Mouse (Mus musculus) T-helper 2 cell (primary cell): ENCODE measurements around the gene Gm36176.
"Not testable (repeated sequence)": the region's sequence is repeated elsewhere in the genome, so short reads cannot be mapped to it uniquely, and the experiment has no call there.

Experiments
- in situ Hi-C: fragments of 300-600 bp; cut with MboI, MseI; formaldehyde crosslinking; loops from one replicate; pipeline ENCODE4 v1.15.1; 2025; ENCODE audit warnings: high pct_unique_total_duplicates

Gm36176 gene

DNA sequence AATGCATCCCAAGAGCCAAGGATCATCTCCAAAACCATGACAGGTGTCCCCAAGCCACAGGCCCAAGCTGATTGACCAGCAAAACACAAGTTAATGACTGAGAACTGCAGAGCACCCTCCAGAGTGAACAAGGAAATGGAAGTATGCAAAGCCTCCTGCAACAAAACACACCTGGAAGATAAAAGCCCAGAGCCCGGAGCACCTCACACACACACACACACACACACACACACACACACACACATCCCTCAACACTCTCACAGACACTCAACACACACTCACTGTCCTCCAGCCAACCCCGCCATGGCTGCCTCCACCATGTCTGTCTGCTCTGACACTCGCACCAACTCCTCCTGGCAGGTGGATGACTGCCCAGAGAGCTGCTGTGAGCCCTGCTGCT, at the start of gene Gm36176:
Gm36176 (plus strand) TSS at position 301 of the 400 bp plus-strand sequence.
- in situ Hi-C loops = no loop called here

DNA sequence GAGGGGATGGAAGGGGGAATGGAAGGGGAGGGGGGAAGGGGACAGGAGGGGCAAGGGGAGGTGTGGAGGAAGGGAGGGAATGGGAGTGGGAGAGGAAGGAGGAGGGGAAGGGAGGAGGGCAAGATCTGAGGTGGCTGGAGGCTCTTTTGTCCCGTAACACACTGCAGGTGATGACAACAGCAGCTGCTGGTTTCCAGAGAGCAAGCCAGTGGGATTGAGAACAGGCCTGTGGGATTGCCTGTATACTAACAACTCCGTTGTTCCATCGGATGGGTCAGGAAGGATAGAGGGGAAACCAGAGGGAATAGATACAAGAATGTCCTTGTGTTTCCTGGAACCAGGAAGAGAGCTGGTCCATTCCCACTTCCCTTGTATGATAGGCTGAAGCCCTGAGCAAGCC, 48.9 kb upstream of the Gm36176 start:
- in situ Hi-C loops = no loop called here

DNA sequence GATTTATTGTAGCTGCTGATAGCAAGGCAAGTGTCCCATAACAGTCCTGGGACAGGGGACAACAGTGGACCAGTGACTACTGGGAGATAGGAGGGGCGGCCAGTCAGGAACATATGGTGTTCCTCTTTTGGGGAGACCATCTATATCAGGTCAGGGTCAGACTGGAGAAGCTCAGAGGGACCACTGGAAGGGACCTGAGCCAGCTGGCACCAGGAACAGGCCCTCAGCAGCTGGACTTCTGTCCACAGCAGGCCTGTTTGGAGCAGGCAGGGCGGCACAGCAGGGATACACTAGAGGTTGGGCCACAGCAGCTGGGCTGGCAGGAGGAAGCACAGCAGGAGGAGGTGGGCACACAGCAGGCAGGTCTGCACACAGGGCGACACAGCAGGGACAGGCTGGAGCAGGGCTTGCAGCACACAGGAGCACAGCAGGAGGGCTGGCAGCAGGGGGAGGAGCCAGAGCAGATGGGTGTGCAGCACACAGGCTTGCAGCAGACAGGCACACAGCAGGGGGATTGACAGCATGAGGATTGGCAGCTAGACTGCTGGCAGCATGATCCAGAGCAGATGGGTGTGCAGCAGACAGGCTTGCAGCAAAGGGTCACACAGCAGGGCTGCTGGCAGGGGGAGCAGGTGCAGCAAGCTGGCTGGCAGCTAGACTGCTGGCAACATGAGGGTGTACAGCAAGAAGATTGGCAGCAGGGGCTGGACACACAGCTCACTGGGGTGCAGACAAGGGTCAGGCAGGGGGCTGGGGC, 48.3 kb upstream of the Gm36176 start:
- in situ Hi-C loops = not testable (repeated sequence)

DNA sequence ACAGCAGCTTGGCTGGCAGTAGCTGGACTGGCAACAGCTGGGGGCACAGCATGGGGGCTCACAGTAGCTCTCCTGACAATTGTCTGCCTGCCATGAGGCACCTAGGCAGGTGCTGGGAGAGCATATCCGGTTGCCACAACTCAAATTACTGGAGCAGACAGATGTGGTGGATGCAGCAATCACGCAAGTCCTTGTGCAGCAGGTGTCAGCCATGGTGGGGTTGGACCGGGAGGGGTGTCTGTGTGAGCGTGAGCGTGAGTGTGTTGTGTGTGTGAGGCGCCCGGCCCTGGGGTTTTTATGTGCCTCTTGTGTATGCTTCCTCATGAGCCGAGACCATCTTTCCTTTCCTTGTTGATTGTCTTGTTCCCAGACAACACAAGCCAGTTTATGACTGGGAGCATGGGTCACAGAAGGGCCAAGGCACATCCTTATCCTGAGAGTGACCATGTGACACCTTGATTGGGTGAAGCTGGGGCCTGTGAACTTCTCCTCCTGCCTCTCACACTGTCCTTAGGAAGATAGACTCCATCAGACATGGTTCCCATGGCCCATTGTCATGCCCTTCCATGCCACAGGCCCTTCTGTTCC, 47.6 kb upstream of the Gm36176 start, which contains the start of gene Gm19668:
Gm19668 (minus strand) TSS at position 213 of the 588 bp plus-strand sequence.
- in situ Hi-C loops = no loop called here

DNA sequence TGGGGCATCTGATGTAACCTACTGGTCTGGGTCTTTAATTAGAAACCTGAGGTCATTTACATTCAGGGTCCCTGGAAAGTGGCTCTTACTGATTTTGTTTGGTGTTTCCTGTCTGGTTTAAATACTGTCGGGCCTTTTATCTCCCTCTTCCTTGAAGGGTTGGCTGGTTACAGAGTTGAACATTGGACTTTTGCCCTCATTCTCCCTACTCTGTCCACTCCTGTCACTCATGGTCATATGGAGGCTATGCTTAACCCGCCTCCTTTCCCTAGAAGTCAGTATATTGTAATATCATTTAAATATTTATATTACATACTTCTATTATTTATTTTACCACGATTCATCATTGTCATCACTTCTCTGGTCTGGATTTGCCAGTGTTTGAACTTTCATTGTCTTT, 42.5 kb upstream of the Gm36176 start:
- in situ Hi-C loops = no loop called here

DNA sequence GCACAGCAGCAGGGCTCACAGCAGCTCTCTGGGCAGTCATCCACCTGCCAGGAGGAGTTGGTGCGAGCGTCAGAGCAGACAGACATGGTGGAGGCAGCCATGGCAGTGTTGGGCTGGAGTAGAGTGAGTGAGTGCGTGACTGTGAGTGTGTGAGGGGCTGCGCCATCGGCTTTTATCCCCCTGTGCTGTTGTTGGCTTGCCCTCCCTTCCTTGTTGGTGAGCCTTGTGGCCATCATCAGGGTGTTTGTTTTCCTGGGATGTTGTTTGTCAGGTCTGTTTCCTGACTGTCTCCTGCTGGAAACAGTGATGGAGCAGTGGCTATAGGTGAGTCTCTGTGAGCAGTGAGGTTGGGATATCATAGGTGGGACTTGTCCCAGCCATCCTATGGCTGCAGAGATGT, 34.9 kb upstream of the Gm36176 start, which contains the start of gene Gm9507:
Gm9507 (minus strand) TSS at position 101 of the 400 bp plus-strand sequence.
- in situ Hi-C loops = no loop called here

DNA sequence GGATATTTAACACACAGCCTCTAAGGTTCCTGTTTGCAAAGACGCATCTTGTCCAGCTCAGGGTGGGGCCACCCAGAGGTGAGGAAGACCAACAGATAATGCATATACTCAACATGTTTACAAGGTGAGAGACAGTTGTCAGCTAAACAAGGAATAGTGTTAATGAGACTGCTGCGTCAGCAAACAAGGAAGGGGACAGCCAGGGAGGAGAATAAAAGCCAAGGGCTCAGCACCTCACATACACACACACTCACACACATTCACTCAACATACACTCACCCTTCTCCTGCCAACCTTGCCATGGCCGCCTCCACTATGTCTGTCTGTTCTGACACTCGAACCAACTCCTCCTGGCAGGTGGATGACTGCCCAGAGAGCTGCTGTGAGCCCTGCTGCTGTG, 32.2 kb upstream of the Gm36176 start, which contains the start of gene Gm2696:
Gm2696 (plus strand) TSS at position 301 of the 400 bp plus-strand sequence.
- in situ Hi-C loops = no loop called here

DNA sequence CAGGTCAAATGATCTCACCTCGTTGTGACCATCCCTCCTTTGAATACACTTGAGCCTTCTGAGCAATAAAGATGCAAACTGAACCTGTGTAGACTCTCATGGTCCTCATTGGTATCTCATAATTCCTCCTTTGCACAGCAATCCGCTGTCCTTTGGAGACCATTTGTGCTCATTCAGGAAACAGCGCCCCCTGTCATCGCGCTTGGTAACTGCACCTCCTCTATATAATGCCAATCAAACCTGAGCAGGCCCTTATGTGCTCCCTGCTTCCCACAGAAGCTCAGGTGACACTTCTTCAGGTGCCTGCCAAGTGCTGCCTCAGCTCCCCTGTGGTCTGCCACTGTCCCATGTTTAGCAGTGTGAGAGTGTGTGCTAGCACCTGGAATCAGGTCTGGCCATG, 31.1 kb upstream of the Gm36176 start:
- in situ Hi-C loops = no loop called here

DNA sequence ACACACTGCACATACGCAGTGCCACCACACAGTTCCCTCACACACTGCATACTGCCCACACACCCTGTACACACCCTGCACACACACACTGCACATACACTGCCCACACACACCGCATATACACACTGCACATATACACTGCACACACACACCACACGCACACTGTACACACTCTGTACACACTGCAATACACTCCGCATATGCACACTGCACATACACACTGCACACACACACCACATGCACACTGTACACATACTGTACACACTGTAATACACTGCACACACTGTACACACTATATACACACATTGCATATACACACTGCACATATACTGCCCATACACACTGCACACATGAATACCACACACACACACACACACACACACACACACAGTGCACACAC, 28.1 kb upstream of the Gm36176 start:
- in situ Hi-C loops = no loop called here

DNA sequence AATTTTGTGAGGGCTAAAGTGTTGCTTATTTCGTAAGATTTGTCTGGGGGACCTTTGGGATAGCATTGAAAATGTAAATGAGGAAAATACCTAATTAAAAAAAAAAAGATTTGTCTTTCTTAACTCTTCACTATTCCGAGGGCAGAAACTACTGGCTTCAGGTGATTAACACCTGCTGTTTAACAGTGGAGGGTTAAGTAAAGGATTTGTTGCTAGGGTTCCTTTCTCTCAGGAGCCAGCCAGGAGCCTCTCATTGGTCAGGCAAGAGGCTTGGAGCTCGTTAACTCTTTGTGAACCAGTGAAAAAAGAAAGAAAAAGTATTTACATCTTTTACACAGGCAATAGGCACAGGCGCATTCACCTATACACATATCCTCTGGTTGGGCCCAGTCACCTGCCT, 27.4 kb upstream of the Gm36176 start:
- in situ Hi-C loops = no loop called here

DNA sequence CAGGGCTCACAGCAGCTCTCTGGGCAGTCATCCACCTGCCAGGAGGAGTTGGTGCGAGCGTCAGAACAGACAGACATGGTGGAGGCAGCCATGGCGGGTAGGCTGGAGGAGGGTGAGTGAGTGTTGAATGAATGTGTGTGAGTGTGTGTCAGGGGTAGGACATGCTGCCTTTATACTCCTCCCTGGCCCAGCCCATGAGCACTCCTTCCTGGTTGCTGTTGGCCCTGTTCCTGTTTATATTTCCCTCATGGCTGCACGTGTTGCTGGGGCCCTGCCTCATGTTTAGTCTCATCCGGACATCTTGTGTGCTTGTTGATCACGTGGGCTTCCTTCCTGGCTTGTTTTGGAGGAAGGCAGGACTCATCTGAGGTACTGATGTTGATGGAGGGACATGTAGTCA, 19.7 kb upstream of the Gm36176 start, which contains the start of gene Krtap10-4:
Krtap10-4 (minus strand) TSS at position 145 of the 400 bp plus-strand sequence.
- in situ Hi-C loops = no loop called here

DNA sequence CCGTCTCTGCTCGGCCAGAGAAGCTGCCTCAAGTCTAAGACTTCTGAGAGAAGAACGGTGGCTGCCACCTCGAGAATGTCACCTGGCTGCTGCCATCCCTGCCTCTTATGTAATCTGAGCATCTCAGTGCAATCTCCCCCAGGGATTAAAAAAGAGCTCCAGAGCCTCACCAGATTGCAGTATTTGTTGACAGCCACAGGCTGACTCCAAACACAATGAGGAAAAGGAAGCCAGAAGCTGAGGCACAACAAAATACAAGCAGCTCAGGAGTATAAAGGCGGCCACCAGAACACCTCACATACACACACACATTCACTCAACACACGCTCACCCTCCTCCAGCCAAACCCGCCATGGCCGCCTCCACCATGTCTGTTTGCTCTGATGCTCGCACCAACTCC, 11.0 kb upstream of the Gm36176 start, which contains the start of gene Krtap10-10:
Krtap10-10 (plus strand) TSS at position 301 of the 400 bp plus-strand sequence.
- in situ Hi-C loops = no loop called here

DNA sequence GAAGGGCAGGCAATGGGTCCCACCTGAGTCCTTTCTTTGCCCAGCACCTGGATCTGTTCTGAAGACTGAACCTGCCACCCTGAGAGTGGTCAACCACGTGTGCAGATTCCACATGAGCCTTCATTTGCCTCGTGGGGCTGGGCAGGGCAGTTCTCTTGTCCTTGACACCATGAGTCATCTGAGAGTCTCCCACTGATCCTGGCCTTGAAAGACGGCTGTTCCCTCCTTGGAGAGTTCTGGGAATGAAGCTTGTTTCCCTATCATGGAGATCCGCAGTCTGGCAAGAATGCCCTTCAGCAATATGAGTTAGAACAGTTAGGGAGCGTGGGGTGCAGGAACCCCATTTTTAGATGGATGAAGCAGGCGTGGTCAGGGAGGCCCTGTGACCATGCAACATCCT, 7.6 kb upstream of the Gm36176 start:
- in situ Hi-C loops = no loop called here

DNA sequence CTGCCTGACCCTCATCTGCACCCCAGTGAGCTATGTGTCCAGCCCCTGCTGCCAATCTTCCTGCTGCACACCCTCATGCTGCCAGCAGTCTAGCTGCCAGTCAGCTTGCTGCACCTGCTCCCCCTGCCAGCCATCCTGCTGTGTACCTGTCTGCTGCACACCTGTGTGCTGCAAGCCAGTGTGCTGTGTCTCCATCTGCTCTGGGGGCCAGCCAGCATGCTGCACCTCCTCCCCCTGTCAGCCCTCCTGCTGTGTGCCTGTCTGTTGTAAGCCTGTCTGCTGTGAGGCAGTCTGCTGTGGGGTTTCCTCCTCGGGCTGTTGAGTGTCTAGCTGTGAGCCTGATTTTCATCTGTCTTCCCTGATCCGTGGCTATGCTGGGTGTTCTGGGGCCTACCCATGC, 358 bp downstream of the Gm36176 start:
- in situ Hi-C loops = no loop called here

DNA sequence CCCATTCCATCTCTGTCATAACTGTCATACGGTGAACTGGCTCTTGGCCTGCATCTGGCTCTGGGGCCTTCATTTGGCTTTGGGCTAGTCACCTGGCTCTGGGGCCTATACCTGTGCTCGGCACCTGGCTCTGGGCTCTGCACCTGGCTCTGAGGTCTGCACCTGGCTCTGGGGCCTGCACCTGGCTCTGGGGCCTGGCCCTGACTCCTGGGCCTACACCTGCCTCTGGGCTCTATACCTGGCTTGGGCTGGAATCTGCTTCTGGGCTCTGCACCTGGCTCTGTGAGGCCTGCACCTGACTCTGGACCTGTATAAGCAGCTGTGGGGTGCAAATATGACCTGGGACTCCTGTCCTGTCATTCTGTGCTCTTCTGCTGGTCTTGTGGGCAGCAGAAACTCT, 935 bp downstream of the Gm36176 start:
- in situ Hi-C loops = no loop called here

DNA sequence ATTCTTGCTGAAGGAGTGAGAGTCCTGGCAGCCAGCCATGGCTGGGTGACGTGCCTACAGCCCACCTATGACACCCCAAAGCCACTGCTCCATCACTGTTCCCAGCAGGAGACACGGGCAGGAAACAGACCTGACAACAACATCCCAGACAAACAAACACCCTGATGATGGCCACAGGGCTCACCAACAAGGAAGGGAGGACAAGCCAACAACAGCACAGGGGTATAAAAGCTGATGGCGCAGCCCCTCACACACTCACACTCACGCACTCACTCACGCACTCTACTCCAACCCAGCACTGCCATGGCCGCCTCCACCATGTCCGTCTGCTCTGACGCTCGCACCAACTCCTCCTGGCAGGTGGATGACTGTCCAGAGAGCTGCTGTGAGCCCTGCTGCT, 6.0 kb downstream of the Gm36176 start, which contains the start of gene Gm10318:
Gm10318 (plus strand) TSS at position 301 of the 400 bp plus-strand sequence.
- in situ Hi-C loops = no loop called here

DNA sequence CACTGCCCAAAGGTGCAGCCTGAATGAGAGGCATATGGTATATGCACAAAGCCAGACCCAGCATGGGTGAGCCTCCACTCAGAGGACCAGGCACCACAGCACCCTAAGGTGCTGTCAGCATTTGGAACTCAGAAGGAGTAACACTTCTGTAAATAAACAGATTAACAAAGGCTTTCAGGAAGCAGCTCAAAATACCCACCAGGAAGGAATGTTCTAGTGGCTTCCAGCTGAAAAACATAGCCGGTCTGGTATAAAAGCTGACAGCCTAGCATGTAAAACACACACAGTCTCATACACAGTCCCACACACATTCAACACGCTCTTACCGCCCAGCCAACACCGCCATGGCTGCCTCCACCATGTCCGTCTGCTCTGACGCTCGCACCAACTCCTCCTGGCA, 15.1 kb downstream of the Gm36176 start, which contains the start of gene Gm3285:
Gm3285 (plus strand) TSS at position 301 of the 400 bp plus-strand sequence.
- in situ Hi-C loops = no loop called here

DNA sequence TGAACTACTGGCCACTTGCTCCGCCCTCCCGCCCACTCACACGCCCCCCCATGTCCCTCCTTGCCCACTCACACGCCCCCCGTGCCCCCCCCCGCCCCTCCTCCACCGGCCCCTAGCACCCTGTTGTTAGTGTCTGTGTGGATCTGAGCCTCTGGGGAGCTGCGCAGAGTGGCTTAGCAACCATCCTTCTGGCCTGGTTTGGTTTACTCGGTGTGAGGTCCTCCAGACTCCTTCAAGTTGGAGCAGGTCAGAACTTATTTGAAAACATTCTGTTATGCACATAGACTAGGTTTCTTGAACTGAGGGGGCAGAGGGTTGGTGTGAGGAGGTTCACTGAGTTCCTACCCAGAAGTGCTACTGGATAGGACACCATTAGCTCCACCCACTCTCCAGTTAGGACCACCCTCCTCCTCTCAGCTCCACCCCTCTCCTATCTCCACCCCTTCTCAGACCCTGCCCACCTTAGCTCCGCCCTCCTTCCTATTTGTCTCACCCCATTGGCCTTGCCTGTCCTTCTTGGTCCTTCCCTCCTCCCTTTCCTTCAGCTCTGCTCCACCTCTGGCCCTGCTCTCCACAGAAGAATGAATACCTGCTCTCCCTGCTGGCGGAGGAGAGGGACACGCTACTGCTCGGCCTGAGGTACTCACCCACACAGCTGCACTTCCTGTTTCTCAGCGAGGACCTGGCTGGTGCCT, 17.6 kb downstream of the Gm36176 start:
- in situ Hi-C loops = no loop called here

DNA sequence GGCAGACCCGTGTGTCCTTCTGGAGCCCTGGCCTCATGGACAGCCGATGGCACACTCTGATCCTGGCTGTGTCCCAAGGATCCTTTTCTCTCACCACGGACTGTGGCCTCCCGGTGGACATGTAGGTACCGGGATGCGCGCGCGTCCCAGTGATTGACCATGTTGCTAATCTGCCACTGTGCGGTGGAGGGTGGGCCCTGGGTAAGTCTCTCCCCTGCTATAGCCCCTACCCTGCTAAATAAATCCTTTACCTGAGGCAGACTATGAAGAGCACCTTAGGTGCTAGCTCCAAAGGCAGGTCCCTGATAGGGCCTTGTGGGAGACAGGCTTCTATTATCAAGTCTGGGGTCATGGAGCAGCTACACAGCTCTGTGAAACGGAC, 18.1 kb downstream of the Gm36176 start:
- in situ Hi-C loops = no loop called here

DNA sequence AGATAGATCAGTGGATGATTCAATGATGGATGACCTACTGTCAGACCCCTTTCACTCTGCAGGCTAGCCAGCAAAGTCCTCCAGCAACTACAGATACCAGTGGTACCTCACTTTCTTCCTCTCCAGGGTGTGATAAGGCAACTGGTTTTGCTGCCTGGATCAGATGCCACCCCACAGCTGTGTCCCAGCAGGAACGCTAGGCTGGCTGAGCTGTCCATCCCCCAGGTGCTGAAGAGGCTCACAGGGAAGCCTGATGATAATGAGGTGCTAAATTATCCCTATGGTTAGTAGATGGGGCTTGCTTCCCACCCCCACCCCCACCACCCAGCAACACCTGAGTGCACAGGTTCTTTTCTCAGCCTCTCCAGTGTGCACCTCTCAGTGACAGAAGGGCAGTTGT, 20.9 kb downstream of the Gm36176 start:
- in situ Hi-C loops = no loop called here

DNA sequence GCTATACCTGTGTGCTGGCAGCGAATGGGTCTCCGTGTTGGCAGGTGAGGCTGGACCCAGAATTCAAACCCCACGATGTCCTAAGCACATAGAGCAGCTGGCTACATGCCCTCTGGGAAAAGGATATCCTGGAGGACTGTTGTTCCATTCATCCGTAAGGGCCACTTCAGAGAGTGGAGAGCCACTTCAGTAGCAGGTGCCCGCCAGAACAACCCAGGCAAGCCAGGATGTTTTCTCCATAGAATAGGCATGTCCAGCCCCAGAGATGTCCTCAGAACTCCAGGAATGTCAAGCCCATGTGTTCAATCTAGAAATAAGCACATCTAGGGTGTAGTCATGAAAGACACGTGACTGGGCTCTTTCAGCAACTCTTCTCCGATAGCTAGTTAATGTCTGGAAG, 23.0 kb downstream of the Gm36176 start:
- in situ Hi-C loops = no loop called here

DNA sequence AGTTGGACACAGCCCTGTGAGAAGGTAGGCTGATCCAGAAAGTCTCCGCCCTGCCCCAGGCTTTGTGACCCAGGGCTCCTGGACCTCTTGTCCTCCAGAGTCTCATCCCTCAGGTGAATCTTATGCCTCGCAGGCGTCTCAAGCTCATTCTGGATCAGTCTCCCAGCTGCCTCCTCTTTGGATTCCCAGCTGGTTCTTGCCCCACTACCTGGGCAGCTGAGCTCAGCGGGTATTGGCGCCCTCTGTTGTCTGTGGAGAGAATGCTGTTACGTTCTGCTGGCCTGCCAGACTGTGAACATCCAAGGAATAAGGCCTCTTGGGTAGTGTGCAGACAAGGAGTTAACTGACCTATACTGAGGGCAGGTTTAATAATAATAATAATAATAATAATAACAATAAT, 32.4 kb downstream of the Gm36176 start:
- in situ Hi-C loops = no loop called here
